Mouse (Mus musculus) MEL (cell line): ENCODE measurements around the gene Gls. TPM values are rescaled to one million over a fixed set of nuclear protein-coding genes. Genes with fewer than 3 reads are reported as not detected.

ENCODE experiments used
- DNase-seq: peaks from one replicate; pipeline ENCODE4 v3.0.0; 2011; ENCODE audit warnings: low read depth, low spot score
- H3K27ac ChIP-seq: 2 replicates; pipeline ENCODE4 v1.5.1; 2012; ENCODE audit warnings: low read depth, mild to moderate bottlenecking, control low read depth, low read length, moderate library complexity; ENCODE audit not compliant: control insufficient read depth
- H3K27me3 ChIP-seq, 2 experiments: fragments of 150-350 bp in 1 of 2; sonication (generic) in 1 of 2; 2 replicates each; pipeline ENCODE4 v1.6.1; 2012; ENCODE audit warnings: low read length in 2 of 2, mild to moderate bottlenecking in 2 of 2, improper control_type of control experiment in 1 of 2, moderate library complexity in 1 of 2; ENCODE audit not compliant: insufficient read depth in 2 of 2, control insufficient read depth in 1 of 2
- H3K36me3 ChIP-seq, 2 experiments: 2 replicates each; pipeline ENCODE4 v1.6.1; 2012 to 2014; ENCODE audit warnings: low read length in 2 of 2, improper control_type of control experiment in 1 of 2, inconsistent platforms in 1 of 2, mild to moderate bottlenecking in 1 of 2; ENCODE audit not compliant: insufficient read depth in 2 of 2, control insufficient read depth in 1 of 2
- H3K4me1 ChIP-seq, 2 experiments: fragments of 150-350 bp in 1 of 2; sonication (generic) in 1 of 2; 2 replicates each; pipeline ENCODE4 v1.6.1; 2012; ENCODE audit warnings: low read length in 2 of 2, improper control_type of control experiment in 1 of 2, mild to moderate bottlenecking in 1 of 2; ENCODE audit not compliant: insufficient read depth in 2 of 2, control insufficient read depth in 1 of 2
- H3K4me3 ChIP-seq, 2 experiments: fragments of 150-350 bp in 1 of 2; sonication (generic) in 1 of 2; 2 replicates each; pipeline ENCODE4 v1.5.1; 2012; ENCODE audit warnings: low read depth in 2 of 2, low read length in 2 of 2, mild to moderate bottlenecking in 2 of 2, moderate library complexity in 2 of 2, control low read depth in 1 of 2, improper control_type of control experiment in 1 of 2; ENCODE audit not compliant: control insufficient read depth in 1 of 2, insufficient read depth in 1 of 2
- H3K79me2 ChIP-seq: 2 replicates; pipeline ENCODE4 v1.6.1; 2012; ENCODE audit warnings: mild to moderate bottlenecking, low read length, moderate library complexity; ENCODE audit not compliant: control insufficient read depth, poor library complexity, insufficient read depth
- H3K9ac ChIP-seq: 2 replicates; pipeline ENCODE4 v1.6.1; 2012; ENCODE audit warnings: low read depth, mild to moderate bottlenecking, control low read depth, low read length, moderate library complexity; ENCODE audit not compliant: control insufficient read depth, poor library complexity, severe bottlenecking
- H3K9me3 ChIP-seq: fragments of 150-350 bp; sonication (generic); replicated peaks from 2 replicates; pipeline ENCODE4 v1.6.1; 2012; ENCODE audit warnings: mild to moderate bottlenecking, low read length, improper control_type of control experiment, moderate library complexity; ENCODE audit not compliant: insufficient read depth
- CHD1 ChIP-seq: IDR thresholded peaks from 2 replicates; pipeline ENCODE4 v1.6.1; 2012; ENCODE audit warnings: low read depth, mild to moderate bottlenecking, inconsistent platforms, low read length, improper control_type of control experiment
- ETS1 ChIP-seq: IDR thresholded peaks from 2 replicates; pipeline ENCODE4 v1.6.1; 2012; ENCODE audit warnings: low read depth, mild to moderate bottlenecking, inconsistent platforms, low read length, improper control_type of control experiment, moderate library complexity
- GABPA ChIP-seq: IDR thresholded peaks from 2 replicates; pipeline ENCODE4 v1.6.1; 2012; ENCODE audit warnings: low read depth, mild to moderate bottlenecking, inconsistent platforms, low read length, improper control_type of control experiment, moderate library complexity
- GATA1 ChIP-seq: IDR thresholded peaks from 2 replicates; pipeline ENCODE4 v1.6.1; 2011; ENCODE audit warnings: low read depth, low read length, improper control_type of control experiment
- HCFC1 ChIP-seq: IDR thresholded peaks from 2 replicates; pipeline ENCODE4 v1.6.1; 2012; ENCODE audit warnings: low read depth, mild to moderate bottlenecking, inconsistent platforms, low read length, improper control_type of control experiment, moderate library complexity
- JUND ChIP-seq: IDR thresholded peaks from 2 replicates; pipeline ENCODE4 v1.6.1; 2011; ENCODE audit warnings: low read depth, mild to moderate bottlenecking, improper control_type of control experiment, low read length
- KAT2A ChIP-seq: conservative IDR thresholded peaks from 2 replicates; pipeline ENCODE4 v1.6.1; 2012; ENCODE audit warnings: low read depth, low read length, improper control_type of control experiment, inconsistent platforms
- MAZ ChIP-seq: IDR thresholded peaks from 2 replicates; pipeline ENCODE4 v1.6.1; 2012; ENCODE audit warnings: low read depth, mild to moderate bottlenecking, inconsistent platforms, low read length, improper control_type of control experiment
- MEF2A ChIP-seq: IDR thresholded peaks from 2 replicates; pipeline ENCODE4 v1.6.1; 2014; ENCODE audit warnings: low read depth, mild to moderate bottlenecking, inconsistent platforms, low read length, improper control_type of control experiment; ENCODE audit not compliant: poor library complexity, insufficient replicate concordance, severe bottlenecking; ENCODE audit errors: extremely low read depth
- MXI1 ChIP-seq: IDR thresholded peaks from 2 replicates; pipeline ENCODE4 v1.6.1; 2011; ENCODE audit warnings: mild to moderate bottlenecking, low read depth, low read length, improper control_type of control experiment
- MYB ChIP-seq: IDR thresholded peaks from 2 replicates; pipeline ENCODE4 v1.6.1; 2011; ENCODE audit warnings: mild to moderate bottlenecking, low read depth, low read length, improper control_type of control experiment
- NELFE ChIP-seq: IDR thresholded peaks from 2 replicates; pipeline ENCODE4 v1.6.1; 2011; ENCODE audit warnings: low read depth, low read length, improper control_type of control experiment
- NRF1 ChIP-seq: IDR thresholded peaks from 2 replicates; pipeline ENCODE4 v1.6.1; 2014; ENCODE audit warnings: low read depth, mild to moderate bottlenecking, inconsistent platforms, low read length, improper control_type of control experiment, moderate library complexity; ENCODE audit not compliant: poor library complexity, insufficient read depth, severe bottlenecking
- POLR2A ChIP-seq, 2 experiments: IDR thresholded peaks; 2 replicates each; pipeline ENCODE4 v1.6.1; 2011 to 2012; ENCODE audit warnings: low read length in 2 of 2, mild to moderate bottlenecking in 2 of 2, control low read depth in 1 of 2, improper control_type of control experiment in 1 of 2, low read depth in 1 of 2, moderate library complexity in 1 of 2; ENCODE audit not compliant: control insufficient read depth in 1 of 2, insufficient read depth in 1 of 2, poor library complexity in 1 of 2
- POLR2AphosphoS2 ChIP-seq: IDR thresholded peaks from 2 replicates; pipeline ENCODE4 v1.6.1; 2011; ENCODE audit warnings: low read length, improper control_type of control experiment
- RCOR1 ChIP-seq: IDR thresholded peaks from 2 replicates; pipeline ENCODE4 v1.6.1; 2012; ENCODE audit warnings: low read depth, mild to moderate bottlenecking, inconsistent platforms, low read length, improper control_type of control experiment
- SIN3A ChIP-seq: IDR thresholded peaks from 2 replicates; pipeline ENCODE4 v1.6.1; 2012; ENCODE audit warnings: low read length, improper control_type of control experiment, inconsistent platforms
- TAL1 ChIP-seq: IDR thresholded peaks from 2 replicates; pipeline ENCODE4 v1.6.1; 2012; ENCODE audit warnings: mild to moderate bottlenecking, inconsistent platforms, low read length, moderate library complexity, mixed read lengths
- TBP ChIP-seq: IDR thresholded peaks from 2 replicates; pipeline ENCODE4 v1.8.0; 2011; ENCODE audit warnings: low read depth, low read length, improper control_type of control experiment
- UBTF ChIP-seq: IDR thresholded peaks from 2 replicates; pipeline ENCODE4 v1.6.1; 2012; ENCODE audit warnings: low read depth, mild to moderate bottlenecking, inconsistent platforms, low read length, improper control_type of control experiment, moderate library complexity, borderline replicate concordance; ENCODE audit not compliant: insufficient read depth
- USF2 ChIP-seq, 2 experiments: IDR thresholded peaks; 2 replicates each; pipeline ENCODE4 v1.6.1; 2011 to 2012; ENCODE audit warnings: improper control_type of control experiment in 2 of 2, low read length in 2 of 2, borderline replicate concordance in 1 of 2, inconsistent platforms in 1 of 2, low read depth in 1 of 2, mild to moderate bottlenecking in 1 of 2; ENCODE audit not compliant: insufficient read depth in 1 of 2
- ZC3H11A ChIP-seq: IDR thresholded peaks from 2 replicates; pipeline ENCODE4 v1.6.1; 2012; ENCODE audit warnings: low read depth, mild to moderate bottlenecking, inconsistent platforms, low read length, improper control_type of control experiment
- ZMIZ1 ChIP-seq: IDR thresholded peaks from 2 replicates; pipeline ENCODE4 v1.6.1; 2012; ENCODE audit warnings: low read depth, mild to moderate bottlenecking, inconsistent platforms, low read length, improper control_type of control experiment, moderate library complexity
- ZNF384 ChIP-seq: IDR thresholded peaks from 2 replicates; pipeline ENCODE4 v1.6.1; 2012; ENCODE audit warnings: low read depth, mild to moderate bottlenecking, inconsistent platforms, low read length, improper control_type of control experiment
- polyA plus RNA-seq, 2 experiments: library from polyadenylated mRNA; stranded (reverse) in 1 of 2; unstranded in 1 of 2; fragments of >175 nt in 1 of 2; fragments of >200 nt in 1 of 2; gene quantifications; 2 replicates each; pipeline versions ENCODE4 v1.2.1 to v1.2.4; 2012; ENCODE audit warnings: low replicate concordance in 2 of 2, low read depth in 1 of 2; ENCODE audit not compliant: insufficient read length in 2 of 2, insufficient read depth in 1 of 2, missing spikeins in 1 of 2
- total RNA-seq: library from RNA; depleted of rRNA; stranded (reverse); fragments of 300-350 nt; gene quantifications from 2 replicates; pipeline ENCODE4 v1.2.3, GENCODE M21; 2012

The Gls gene
- total and polyA plus RNA-seq, 3 experiments, result 57.2 to 121 (median 91.9) TPM

- TF ChIP-seq UBTF, result no peak
- no peak; the same call in 1 of the 2 replicates for TF ChIP-seq NRF1
- no peak; the same call in 1 of the 2 replicates for TF ChIP-seq SIN3A
Observed at GRCm38 (mm10) chr1:52233143-52233713, at the start of gene Gls (continued).

GRCm38 (mm10) chr1:52279831-52280595, 47.0 kb upstream of the Gls start:
- Histone ChIP-seq H3K9ac (no peak overlapping the region), H3K27ac (no peak overlapping the region), H3K9me3 (no peaks in the 10 kb centered on the region), H3K4me3 (no peak overlapping the region), H3K36me3 (no peaks in the 10 kb centered on the region), H3K4me1 (no peaks in the 10 kb centered on the region), H3K79me2 (no peaks in the 10 kb centered on the region), H3K27me3 (peaks cover 0 to 3% of the 10 kb centered on the region in 2 experiments; a peak in 3 of 4 replicates)
- TF ChIP-seq HCFC1 (no peak), MAZ (no peak), JUND (no peak), ETS1 (no peak), ZC3H11A (no peak), TBP (no peak), ZMIZ1 (no peak), POLR2AphosphoS2 (no peak)
- no peak for DNase-seq

GRCm38 (mm10) chr1:52279331-52279730, 46.3 kb upstream of the Gls start:
- Histone ChIP-seq H3K9me3 (no peaks in the 10 kb centered on the region), H3K4me1 (no peaks in the 10 kb centered on the region), H3K27ac (no peak overlapping the region), H3K4me3 (no peak overlapping the region), H3K27me3 (peaks cover 0 to 3% of the 10 kb centered on the region in 2 experiments; a peak in 3 of 4 replicates), H3K36me3 (no peaks in the 10 kb centered on the region), H3K9ac (no peak overlapping the region), H3K79me2 (no peaks in the 10 kb centered on the region)
- no peak for TF ChIP-seq GATA1
- no peak for TF ChIP-seq SIN3A
- no peak for TF ChIP-seq GABPA
- TF ChIP-seq CHD1, result no peak
- TF ChIP-seq POLR2A (IDR thresholded peaks at IDR 0.05; ENCODE audit: control insufficient read depth in 1 of 2, insufficient read depth in 1 of 2, low read depth in 1 of 2, low read length in 2 of 2, poor library complexity in 1 of 2), result no peak
- TF ChIP-seq ZNF384, result no peak
- no peak for TF ChIP-seq TAL1
- no peak for TF ChIP-seq KAT2A
- TF ChIP-seq ETS1, result no peak
- TF ChIP-seq MYB, result no peak
- no peak for TF ChIP-seq POLR2AphosphoS2
- no peak for TF ChIP-seq MEF2A
- no peak for TF ChIP-seq MXI1
- TF ChIP-seq RCOR1, result no peak
- TF ChIP-seq NELFE, result no peak
- no peak for TF ChIP-seq ZC3H11A
- TF ChIP-seq UBTF, result no peak
- TF ChIP-seq USF2 (IDR thresholded peaks at IDR 0.05; ENCODE audit: borderline replicate concordance in 1 of 2, insufficient read depth in 1 of 2, low read depth in 1 of 2, low read length in 2 of 2), result no peak
- no peak for TF ChIP-seq JUND
- DNase-seq, result no peak
